Mouse (Mus musculus): Measurements from ENCODE around the gene Cyp1a1.

DNA sequence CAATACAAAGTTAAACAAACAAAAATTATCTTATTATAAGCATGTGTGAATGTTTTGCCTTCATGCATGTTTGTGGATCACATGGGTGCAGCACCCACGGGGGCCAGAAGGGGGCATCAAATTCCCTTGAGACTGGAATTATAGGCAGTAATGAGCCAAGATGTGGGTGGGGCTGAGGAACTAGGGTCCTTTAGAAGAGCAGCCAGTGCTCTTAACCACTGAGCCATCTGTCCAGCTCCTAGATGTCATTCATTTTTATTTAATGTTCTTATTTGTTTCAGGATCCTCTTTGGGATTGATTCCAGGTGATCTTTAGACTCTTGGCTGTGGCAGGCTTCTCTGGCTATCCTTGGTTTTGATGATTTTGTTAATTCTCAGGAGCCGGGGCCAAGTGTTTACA lies 430 bp downstream of the Cyp1a1 start:
- no peak for TF ChIP-seq POLR2A (IDR thresholded peaks at IDR 0.05; ENCODE audit: insufficient read depth, low read depth, low read length)
- TF ChIP-seq CTCF (IDR thresholded peaks at IDR 0.05; ENCODE audit: insufficient read depth, low read depth, low read length): no peak

All from olfactory bulb, adult 2 months (tissue).